Mouse (Mus musculus) right cerebral cortex, adult 18-20 months (tissue): ENCODE measurements at regions not wholly inside any gene's neighbourhood (a gene's known extent, or its start where the extent isn't known, plus 50 kb on each side); places are given as distances from the start of the nearest gene placed in this dataset.

ENCODE experiments used
- DNase-seq: peaks from one replicate; pipeline ENCODE4 v3.0.0; 2022; ENCODE audit warnings: mixed read lengths

DNA sequence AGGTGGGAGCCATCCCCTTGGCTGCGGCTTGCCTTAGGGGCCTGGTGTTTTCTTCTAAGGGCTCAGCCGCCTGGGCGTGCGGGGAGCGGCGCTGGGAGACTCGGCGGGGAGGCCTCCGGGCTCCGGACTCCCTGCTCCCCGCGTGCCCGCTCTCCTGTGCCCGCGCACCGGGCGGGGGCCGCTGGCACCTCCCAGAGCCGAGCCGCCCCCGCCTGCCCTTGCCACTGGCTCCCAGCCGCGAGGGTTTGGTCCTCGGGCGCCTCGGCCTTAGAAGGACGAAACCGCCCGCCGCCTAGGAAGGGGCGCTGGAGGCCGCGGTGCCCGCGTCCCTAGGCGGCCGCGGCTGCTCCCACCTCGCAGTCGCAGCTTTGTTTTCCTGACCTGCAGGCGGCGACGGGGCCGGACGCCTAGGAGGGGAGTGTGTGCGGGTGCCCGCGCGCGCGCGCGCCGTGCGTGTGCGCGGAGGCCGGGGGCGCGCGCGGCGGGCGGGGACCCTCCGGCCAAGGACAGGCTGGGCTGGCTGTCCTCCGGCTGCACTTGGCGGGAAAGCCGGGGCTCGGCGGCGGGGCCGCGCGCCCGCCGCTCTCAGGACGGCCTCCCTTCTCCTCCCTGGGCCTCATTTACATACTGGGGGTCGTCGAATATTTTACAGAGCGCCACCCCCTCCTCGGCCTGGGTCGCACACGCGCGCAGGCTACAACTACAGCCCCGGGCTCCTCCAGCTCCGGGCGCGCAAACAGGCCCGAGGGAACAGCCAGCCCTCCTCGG, 227.1 kb downstream of the Mef2c start:
- DNase-seq, result peak; percentile 89

DNA sequence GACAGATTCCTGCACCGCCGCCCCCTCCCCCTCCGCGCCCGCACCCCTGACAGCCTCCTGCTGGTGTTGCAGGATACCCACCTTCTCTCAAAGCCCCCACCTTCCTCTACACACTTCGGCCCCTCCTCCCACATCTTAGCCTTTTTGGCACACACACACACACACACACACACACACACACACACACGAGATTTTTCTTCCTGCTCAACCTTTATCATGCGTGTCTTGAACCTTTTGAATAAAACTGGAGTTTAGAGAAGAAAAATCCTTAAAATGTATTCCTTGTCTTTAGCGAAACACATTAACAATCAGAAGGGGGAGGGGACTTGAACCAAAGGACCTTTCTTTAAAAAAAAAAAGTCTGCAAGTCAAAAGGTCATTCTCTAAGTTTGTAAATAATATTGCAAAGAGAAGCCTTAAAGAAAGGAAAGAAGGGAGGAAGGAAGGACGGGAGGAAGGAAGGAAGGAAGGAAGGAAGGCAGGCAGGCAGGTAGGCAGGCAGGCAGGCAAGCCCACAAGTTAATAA, 227.7 kb downstream of the Mef2c start:
- DNase-seq, result no peak

DNA sequence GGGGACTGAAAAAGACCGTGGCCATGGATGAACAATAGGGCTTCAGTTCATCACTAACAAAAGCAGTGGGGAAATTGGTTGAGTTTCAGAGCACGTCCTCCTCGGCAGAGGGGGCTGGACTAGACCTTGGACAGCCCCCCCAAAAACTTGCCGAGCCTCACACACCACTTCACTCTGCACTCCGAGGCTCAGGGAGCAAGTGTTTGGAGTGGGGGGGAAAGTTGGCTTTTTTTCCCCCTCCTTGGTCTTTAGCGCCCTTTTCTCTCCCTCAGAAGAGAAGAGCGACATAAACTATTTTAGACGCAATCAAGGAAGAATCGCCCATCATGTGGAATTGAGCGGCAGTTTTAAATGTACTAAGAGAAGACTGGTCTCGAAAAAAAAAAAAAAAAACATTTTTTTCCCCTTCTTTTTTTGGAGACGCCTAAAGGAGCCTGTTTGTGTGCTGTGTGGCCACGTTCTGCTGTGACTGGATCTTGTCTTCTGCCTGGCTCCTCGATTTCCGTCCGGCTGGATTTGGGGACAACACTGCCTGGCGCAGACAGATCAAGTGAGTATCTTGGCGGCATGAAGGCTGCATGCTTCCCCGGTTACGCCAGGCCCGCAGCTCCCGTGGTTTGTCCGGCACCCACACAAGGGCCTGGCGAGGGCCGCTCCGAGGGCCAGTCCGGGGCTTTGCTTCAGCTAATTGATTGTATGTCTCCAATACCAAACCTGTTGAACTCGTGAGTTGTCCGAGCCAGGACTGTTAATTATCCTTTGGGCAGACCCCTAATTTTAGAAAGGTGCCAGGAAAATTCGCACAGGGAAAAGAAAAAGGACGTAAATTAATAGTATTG, 228.7 kb downstream of the Mef2c start:
- peak; percentile 77 for DNase-seq

DNA sequence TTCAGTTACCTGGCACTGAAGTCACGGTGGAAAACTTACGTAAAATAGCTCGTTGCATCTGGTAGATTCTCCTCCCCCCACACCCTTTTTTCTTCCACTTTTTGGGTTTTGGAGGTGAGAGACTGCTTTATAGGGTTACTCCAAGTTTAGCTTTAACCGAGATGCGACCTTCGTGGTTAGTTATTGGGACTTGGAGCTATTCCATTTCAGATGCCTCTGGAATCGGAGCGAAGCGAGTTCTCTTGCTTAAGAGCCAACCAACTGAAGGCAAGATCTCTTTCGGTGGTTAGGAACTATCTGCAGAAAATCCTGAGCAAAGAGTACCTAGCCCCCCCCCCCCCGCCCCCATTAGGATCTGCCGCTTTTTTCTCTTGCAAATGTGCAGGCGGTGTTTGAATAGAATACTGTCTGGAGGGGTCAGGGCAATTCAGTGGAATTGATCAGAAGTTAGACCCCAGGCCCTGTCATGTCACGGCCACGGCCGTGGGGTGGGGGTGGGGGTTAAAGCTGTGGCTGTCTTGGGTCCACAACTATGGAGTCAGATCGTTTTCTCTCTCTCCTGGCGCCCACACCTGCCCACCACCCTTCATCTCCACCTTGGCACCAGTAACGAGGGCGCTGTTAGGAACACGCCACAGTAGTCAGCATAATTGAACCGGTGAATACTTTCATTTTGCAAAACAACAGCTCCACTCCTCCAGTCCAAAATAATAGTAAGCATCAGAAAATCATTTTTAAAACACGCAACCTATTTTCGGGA, 229.6 kb downstream of the Mef2c start:
- no peak for DNase-seq

DNA sequence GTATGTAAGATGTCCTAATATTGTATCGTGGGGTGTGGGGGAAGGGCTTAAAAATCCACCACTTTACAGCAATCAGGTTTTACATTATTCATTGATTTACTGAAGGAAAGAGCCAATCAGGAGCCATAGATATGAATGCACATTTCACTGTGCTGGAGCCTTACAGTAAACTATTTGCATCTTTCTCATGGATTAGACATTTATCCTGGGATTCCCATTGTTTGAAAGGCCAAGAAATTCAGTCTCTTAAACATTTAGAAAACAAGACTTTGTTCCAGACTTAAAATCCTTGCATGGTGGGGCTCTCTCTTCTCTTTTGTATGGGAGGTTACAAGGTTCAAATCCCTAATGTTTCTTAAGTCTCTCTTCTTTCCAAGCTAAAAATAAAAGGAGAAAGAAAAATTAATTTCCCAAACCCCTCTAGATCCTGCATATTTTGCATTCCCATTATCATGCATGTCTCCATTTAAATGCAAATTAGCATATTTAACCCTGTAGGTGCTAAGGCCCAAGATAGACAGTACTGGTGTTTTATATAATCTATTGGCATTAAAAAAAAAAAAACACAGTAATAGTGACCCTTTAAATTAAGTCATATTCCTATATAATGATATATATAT, 230.3 kb downstream of the Mef2c start:
- no peak for DNase-seq

DNA sequence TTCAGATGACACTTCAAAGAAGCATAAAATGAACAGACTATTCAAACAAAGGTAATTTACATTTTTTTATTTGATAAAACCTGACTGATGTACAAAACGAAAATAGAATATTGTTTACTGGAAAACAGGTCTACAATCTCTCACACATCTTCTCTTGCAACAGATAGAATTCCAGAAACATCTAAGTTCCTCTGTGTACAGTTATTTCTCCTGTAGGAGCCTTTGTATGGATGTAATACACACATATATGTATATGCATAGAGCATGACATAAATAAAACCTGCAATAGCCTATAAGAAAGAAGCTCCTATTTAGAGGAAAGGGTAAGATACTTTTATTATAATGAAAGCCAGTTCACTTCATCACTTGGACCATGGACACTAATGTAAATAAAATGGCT, 230.8 kb downstream of the Mef2c start:
- no peak for DNase-seq

DNA sequence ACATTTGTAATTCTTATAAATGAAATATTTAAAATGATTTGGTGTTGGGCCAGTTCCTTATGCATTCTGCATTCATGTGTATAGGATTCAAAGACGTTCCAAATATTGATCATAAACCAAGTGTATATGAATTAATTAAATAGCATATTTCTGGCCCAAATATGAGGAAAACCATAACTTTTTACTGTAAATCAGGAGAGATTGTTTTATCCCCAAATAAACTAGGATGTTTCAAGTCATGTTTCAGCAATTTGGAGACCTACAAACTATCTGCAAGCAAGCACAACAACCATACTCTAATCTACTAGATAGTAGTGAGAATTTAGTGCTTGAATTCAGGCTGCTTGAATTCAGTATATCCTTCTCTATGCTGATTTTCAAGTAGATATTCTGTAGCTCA, 231.3 kb downstream of the Mef2c start:
- DNase-seq, result no peak

DNA sequence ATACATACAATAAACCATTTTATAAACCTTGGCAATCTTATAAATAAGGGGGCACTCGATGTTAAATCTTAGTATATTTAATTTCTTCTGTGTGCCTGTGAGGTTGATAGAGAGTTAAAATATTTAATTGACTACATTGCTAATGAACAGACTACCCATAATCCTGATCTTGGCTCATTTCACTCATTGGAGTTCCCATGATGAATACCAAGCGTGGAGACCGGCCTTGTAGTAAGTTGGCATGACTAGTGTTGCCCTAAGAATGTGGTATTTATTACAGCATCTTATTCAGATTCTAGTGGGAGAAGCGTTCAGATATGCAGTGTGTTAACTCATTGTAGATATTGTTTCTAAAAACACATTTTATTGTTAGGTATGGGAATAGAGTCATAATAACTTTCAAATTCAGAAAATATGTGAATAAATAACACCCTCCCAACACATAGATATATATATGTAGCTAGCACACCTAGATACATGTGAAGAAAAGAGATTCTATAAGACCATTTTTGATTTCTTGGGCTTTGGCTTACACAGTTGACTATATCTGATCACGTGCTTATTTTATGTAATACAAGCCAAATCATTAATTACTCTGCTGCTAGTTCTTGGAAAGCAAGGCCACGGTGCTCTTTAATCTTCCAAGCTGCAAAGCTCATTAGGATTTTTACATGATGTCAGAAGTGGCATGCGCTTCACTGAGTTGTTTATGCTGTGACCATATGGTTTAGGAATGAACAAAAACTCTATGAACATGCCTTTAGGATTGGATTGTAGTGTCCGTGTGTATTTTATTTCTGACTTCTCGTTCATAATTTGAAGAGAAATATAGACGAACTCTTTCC, 232.0 kb downstream of the Mef2c start:
- no peak for DNase-seq

DNA sequence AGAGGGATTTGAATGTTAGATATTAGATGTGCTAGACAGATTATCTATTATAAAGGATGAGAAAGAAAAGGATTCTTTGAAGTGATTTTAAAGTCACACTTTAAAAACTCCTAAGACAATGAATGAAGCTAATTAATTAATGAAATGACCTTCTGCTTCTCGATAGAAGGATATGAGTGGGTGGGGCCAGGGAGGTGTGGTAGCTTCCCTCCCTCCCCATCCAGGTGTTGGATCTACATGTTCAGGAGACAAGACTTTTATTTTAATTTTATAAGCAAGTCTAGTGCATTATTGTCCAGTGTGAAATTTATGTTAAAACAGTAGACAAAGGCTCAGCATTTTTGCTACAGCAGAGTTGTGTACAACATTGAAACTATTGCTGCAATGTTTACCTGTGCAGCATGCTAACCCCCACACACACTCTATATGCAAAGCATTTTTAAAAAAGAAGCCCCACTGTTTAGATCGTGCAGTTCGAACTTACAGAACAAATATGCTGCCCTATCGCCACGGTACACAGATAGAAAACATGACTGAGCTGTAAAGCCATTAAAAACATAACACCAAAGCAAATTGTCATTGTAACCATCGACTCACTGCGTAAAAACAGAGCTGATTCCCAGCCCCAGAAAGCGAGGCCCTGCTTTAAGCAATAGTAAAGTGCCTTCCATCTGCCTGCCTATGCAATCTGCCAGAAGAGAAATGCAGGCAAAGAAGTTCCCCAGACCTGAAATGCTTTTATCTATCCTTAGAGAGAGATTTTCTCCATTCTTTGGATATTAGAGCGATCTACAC, 233.4 kb downstream of the Mef2c start:
- no peak for DNase-seq

DNA sequence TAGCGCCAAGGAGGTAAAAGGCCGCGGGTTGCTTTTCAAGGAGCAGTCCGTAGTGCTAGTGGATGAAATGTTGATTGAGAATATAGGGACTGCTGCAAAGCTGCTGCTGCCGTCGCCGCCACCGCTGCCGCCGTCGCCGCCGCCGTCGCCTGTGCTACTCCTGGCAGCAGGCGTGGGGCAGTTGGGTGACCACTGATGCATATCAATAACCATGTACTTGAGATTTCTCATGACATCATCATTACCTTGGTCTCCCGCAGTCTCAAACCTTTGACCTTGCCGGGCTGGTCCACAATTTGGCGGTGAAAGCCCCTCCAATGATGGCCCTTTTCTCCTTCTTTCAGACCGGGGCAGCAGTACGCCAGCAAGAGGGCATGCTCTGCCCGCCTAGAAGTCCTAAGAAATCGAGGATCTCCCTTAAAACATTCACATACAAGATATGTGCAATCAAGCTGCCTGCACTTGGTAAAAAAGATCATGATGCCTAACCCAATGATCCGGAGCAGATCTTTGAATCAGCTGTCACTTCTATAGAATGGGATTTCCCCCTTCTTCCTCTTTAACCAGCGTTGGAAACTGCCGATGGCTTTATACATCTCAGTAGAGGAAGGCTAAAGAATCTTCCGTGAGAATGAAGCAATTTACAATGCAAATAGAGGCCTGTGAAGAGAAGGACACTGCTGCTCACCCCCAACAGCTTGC, 234.1 kb downstream of the Mef2c start:
- no peak for DNase-seq

DNA sequence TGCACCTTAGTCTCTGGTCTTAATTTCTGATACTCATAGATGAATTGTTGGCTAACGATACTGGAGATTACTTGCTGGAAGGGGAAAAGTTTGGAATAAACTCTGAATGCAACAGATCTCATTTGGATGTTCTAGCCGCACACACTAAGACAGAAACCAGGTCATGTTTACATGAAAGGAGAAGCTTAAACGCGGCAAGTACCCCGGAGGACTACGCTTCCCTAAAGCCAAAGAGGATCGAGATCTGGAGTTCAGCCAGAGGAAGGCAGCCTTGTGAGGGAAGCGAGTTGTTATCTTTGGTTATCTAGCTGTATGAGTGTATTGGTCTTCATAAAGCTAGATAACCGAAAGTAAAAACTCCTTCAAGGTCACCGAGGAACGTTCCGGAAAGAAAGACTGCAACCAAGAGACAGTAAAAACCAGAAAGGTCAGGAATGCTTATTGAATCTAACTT, 234.7 kb downstream of the Mef2c start:
- no peak for DNase-seq

DNA sequence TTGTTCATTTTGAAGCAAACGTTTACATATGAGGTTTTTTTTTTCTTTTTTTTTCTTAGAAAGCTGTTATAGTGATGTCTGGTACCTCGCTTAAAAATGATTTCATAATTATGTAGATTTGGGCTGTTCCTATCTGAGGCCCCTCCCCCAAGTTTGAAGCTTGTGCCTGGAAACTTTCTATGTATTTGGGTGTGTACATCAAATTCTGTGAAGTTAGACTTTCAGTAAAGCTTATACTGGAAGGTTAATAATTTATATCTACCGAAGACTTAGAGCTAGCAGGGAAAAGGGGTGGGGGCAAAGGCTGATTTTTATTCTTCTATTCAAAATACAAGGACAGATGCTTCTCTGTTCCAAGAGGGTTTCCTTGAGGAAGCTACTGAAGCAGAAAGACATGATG, 235.3 kb downstream of the Mef2c start:
- DNase-seq, result no peak

DNA sequence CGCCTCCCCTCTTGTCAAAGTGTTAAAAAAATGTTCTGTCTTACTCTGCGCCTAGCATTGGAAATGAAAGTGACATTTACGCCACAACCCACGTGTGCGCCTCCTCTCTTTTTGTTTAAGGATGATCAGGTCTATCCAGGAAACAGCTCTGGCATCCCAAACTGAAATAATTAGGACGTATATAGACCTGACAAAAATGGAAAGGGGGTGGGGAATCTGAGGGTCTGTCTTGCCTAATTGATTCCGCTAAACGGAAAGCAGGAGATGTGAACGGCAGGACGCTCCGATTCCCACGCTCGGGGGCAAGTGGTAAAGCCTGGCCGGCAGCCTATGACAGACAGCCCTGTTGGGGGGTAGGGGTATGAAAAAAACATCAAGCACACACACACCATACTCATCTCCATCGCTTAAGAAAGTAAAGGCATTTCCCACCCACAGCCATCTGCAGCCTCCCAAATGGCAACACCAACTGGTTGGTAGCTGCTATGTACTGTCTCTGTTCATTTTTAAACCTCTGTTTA, 235.8 kb downstream of the Mef2c start:
- peak; percentile 90 for DNase-seq

DNA sequence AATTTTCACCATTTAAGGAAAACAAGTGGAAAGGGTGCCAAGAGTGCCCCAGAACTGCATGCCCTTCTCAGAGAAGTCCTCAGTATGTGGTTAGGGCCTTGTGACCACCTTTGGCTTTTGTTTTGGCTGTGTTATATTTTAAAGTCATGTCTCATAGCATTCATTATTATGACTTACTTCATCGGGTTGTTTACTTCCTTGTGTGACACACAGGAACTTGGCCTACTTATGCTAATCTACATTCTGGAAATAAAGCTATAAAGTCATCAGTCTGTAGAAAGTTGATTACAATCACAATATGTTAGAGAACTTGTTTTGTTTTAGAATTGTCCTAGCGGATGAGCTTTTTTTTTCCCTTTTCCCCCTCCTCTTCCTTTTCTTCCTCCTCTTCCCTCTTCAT, 236.3 kb downstream of the Mef2c start:
- DNase-seq, result no peak

DNA sequence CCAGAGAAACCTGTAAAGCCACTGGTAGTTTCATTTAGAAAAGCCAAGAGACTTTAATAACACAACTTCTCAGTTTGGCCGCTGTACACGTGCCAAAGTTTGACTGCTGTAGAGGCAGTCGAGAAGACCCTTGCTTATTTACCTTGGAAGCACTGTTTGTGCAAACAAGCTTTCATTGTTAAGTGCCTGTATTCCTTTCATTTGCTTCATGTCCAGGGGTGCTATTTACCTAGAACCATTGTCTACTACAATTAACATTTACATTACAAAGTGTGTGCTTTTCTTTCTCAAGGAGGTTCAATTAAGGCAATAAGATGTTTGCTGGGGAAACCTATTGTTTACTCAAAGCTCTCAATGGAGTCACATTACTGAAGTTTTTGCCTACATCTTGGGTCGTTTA, 236.9 kb downstream of the Mef2c start:
- DNase-seq, result no peak

DNA sequence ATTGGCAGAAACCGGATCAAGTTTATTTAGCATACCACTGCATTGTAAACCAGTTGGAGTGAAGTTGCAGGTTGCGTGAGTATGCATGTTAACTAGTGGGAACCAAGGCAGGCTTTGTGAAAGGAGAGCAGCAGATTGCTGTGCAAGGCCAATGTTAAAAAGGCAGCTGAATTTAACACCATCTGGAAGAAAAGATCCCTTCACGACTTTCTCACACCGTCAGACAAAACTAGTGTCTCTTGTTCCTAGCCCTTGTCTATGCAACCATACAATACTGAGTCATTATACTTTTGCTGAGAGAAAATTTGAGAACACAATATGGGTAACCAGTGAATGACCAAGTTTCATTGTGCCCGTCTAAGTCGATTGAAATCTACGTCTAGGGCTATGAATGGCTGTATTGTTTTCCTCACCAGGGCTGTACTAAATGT, 237.8 kb downstream of the Mef2c start:
- no peak for DNase-seq

DNA sequence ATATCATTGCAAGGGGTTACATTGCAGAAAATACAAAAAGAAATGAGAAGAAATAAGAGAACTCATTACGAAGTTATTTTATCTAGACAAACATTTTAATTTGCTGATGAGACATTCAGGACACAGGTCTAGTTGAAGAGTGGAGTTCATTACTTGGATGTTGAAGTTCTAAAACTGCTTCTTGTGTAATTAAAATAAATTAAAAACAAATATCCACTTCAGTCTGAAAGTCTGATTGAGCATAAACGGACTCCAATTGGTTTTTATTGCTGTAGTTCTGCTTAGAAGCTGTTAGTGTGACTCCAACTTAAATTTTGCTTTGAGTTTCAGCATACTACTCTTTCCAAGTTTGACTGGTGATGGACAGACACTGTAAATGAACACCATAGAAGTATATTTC, 238.3 kb downstream of the Mef2c start:
- no peak for DNase-seq

DNA sequence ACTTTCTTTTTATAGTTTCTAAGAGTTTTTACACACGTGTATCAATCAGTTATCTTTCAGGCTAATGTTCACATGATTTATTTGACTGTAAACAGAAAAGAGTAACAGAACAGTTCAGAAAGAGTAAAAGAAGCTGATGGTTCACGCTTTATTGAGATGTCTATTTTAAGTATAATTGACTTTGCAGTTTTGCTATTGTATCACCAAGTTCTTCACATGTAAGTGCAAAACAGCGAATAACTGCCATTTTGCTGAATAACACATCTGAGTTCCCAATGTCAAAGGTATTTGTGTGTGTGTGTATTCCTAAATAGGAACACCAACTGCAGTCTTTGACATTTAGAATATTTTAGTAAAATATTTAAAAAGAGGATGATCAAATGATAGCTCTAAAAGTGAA, 238.7 kb downstream of the Mef2c start:
- DNase-seq, result no peak

DNA sequence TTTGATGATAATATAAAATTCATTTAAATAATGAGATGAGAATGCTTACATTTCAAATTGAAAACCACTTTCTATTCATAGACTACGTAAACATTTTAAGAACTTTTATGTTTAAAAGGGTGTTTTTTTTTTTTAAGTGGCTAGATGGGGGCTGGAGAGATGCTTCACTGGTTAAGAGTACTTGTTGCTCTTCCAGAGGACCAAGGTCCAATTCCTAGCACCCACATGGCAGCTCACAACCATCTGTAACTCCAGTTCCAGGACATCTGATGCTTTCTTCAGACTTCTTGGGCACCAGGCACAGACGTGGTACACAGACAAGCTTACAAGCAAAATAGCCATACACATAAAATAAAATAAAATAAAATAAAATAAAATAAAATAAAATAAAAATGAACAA, 239.5 kb downstream of the Mef2c start:
- DNase-seq, result no peak
